Mouse (Mus musculus): ENCODE measurements at regions not wholly inside any gene's neighbourhood (a gene's known extent, or its start where the extent isn't known, plus 50 kb on each side); places are given as distances from the start of the nearest gene placed in this dataset.

- no peak for TF ChIP-seq MAX (IDR thresholded peaks at IDR 0.05; ENCODE audit: low read depth)
- no peak for TF ChIP-seq POLR2A (IDR thresholded peaks at IDR 0.05; ENCODE audit: insufficient read length, low read depth)
- no peak for TF ChIP-seq MYOG (IDR thresholded peaks at IDR 0.05; ENCODE audit: control insufficient read depth in 1 of 3, insufficient read depth in 1 of 3, insufficient read length in 2 of 3, low read depth in 2 of 3)
- TF ChIP-seq E2F4 (IDR thresholded peaks at IDR 0.05; ENCODE audit: insufficient read depth): no peak
- TF ChIP-seq SRF (IDR thresholded peaks at IDR 0.05; ENCODE audit: control insufficient read depth, insufficient read length, low read depth): no peak
- no peak for TF ChIP-seq TCF3 (IDR thresholded peaks at IDR 0.05; ENCODE audit: insufficient read length, low read depth)
- no peak for TF ChIP-seq MYOD1 (IDR thresholded peaks at IDR 0.05; ENCODE audit: control insufficient read depth in 1 of 3, insufficient read length in 2 of 3, low read depth in 2 of 3)
- TF ChIP-seq USF1 (IDR thresholded peaks at IDR 0.05; ENCODE audit: low read depth): no peak
- no peak for TF ChIP-seq CEBPB (IDR thresholded peaks at IDR 0.05; ENCODE audit: insufficient read depth, poor library complexity, severe bottlenecking)
- TF ChIP-seq POLR2AphosphoS2 (IDR thresholded peaks at IDR 0.05; ENCODE audit: insufficient read length, low read depth): no peak
- no peak for TF ChIP-seq REST (IDR thresholded peaks at IDR 0.05; ENCODE audit: insufficient read depth, insufficient read length)
- no peak for TF ChIP-seq TCF12 (IDR thresholded peaks at IDR 0.05; ENCODE audit: insufficient read depth, poor library complexity, severe bottlenecking)
Measured at GRCm38 (mm10) chr13:34446327-34446726, 101.3 kb upstream of the Slc22a23 start.

All from myocyte (in vitro differentiated cells).